Mouse (Mus musculus): Measurements from ENCODE around the gene Olfr1276.

Gene Olfr1276

DNA sequence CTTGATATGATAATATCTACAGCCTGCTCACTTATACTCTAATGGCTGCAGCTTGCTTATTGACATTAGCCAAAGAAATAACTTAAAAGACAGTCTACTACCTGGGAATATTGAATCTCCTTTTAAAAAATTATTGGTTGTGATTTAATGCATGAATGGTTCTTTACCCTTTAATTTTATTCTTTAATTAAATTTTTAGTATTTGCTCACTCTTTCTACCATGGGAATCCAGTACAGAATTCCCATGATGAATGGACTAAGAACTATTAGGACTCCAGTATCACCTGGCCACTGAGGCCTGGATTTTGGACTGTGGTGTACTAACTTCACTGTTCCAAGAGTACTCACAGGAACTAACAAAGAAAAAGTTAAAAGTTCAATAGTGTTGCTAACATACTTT is at the start of gene Olfr1276:
Gene Olfr1276 (plus strand): TSS at position 301 of the 400 bp plus-strand sequence.
- DNase-seq (ENCODE audit: low spot score in 2 of 2) = no peak

DNA sequence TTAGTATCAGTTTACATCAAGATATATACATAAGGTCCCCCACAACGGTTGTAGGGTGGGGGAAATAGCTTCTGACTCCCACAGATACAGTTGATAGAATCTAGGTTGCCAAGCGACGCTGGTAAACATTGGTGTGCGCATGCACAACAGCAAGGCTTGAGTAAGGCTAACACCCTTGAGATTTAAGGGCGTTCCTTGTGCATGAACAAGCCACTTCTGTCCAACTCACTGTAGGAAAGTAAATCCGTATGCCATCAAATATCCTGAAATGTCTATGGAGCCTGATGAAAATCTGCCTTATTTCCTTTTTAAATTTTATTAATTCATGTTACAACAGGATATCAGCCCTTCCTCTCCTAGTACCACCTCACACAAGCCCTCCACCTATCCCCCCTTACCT is 24.8 kb upstream of the Olfr1276 start, which contains the start of gene 4930430A15Rik:
Gene 4930430A15Rik (minus strand): TSS at position 101 of the 400 bp plus-strand sequence.
- DNase-seq (ENCODE audit: low spot score in 2 of 2) = no peak

DNA sequence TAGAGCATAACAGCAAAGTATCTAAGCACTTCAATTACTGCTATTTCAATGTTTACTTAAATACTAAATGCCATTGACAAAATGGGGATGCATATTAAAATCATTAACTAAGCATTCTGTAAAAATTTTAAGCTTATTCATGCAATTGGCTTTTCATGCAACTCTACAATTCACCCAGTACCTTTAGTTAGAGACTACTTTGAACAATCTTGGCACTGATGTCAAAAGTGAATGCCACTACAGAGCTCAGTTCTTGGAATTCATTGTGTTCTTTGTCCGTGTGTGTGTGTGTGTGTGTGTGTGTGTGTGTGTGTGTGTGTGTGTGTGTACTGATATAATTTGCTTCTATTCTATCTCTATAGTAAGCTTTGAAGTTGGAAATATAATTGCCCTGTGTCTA is 19.1 kb upstream of the Olfr1276 start, which contains the start of gene Olfr1275:
Gene Olfr1275 (minus strand): TSS at position 101 of the 400 bp plus-strand sequence.
- DNase-seq (ENCODE audit: low spot score in 2 of 2) = no peak

DNA sequence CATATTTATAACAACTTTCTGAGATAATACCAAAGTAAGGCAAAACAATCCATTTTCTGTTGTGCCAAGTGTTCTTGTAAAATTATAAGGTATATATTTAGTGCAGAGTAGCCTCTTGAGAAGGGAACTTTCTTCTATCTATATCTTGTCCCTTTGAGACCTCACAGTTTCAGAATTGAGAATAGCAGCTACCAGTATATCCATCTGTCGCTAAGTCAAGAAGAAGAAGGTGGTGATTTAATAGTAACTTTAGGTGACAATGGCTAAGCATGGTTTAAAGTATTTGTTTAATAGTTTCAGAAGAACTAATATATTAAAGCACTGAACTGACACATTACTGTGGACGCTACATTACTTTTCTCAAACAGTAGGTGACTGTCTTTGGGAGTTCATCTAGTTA is 19.7 kb downstream of the Olfr1276 start, which contains the start of gene Olfr1277:
Gene Olfr1277 (minus strand): TSS at position 101 of the 400 bp plus-strand sequence.
- DNase-seq (ENCODE audit: low spot score in 2 of 2) = no peak

DNA sequence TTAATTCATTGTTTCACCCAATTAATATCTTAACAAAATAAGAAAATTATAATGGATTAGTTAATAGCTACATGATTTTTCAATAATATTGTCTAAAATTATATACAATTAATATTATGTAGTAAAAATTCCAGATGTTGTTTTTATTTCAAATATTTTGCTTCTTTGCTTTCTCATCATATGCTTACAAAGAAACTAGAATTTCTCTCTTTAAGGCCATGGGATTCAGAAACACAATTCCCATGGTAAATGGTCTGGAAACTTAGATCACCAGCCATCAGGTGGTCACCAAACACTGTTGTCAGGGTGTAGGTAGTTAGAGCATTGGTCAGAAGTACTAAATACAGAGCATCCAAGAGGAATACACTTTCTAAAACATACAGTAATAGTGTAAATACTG is 35.5 kb downstream of the Olfr1276 start, which contains the start of gene Olfr1278:
Gene Olfr1278 (plus strand): TSS at position 301 of the 400 bp plus-strand sequence.
- no peak for DNase-seq (ENCODE audit: low spot score in 2 of 2)

DNA sequence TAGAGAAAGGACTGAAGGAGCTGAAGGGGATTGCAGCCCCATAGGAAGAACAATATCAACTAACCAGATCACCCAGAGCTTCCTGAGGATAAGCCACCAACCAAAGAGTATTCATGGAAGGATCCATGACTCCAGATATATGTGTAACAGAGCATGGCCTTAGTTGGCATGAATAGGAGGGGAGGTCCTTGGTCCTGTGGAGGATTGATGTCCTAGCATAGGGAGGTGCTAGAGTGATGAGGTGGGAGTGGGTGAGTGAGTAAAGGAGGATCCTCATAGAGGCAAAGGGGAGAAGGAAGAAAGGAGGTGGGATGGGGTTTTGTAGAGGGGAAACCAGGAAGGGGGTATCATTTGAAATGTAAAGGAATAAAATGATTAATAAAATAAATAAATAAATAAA is 44.2 kb downstream of the Olfr1276 start:
- DNase-seq (ENCODE audit: low spot score in 2 of 2) = no peak

DNA sequence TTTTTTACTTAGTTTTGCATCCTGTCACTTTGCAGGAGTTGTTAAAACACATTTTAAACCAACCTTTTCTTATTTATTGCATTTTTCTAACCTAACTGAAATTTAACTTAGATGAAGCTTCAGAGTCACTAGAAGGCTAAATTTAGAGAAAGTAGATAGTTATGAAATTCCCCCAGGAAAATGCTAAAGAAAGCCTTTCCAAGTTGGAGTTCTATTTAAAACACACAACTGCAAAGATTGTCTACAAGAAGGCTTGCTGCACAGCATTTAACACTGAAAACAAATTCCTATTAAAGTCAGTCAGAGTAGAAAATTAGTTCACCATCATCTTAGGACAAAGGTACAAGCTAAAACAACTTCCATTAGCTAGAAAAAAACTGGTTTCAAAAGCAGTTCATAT is 46.1 kb downstream of the Olfr1276 start, which contains the start of gene Olfr1279:
Gene Olfr1279 (plus strand): TSS at position 262 of the 400 bp plus-strand sequence.
- no peak for DNase-seq (ENCODE audit: low spot score in 2 of 2)

All from right cerebral cortex, postnatal 10 days (tissue).